Comparison of ENCODE assay signal across 8 mouse cellular contexts in the genomic region with DNA sequence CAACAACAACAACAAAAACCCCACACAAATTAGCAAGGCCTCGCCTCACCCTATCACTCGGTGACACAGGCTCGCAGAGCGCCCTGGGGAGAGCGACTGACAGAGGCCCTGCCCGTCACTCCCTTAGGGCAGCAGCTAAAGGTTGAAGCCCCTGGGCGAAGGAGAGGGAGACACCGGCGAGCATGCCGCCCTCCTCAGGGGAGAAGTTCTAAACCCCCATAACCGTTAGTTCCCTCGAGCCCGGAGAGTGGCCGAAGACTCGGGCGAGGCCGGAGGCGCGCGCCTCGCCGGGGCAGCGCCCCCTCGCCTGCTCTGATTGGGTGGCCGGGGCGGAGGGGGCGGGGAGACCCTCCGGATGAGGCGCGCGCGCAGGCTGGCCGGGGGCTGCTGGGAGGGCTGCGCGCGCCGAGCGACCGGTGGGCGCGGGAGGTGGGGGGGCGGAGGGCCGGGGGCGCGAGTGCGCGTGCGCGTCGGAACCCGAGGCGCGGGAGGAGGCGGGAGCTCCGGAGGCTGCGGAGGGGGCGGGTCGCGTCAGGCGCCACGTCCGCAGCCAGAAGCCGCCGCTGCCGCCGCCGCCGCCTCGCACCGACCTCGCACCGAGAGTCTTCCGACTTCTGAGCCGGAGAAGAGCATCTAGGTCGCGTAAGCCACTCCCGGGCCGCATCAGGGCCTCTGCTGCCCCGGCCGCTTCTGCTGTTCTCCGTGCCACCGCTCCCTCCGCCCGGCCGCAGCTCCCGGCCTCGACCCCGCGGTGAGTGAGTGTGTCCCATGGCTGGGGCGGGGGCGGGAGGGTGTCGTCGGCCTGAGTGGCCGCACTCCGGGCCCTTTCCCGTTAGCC. TPM values are rescaled to one million over a fixed set of nuclear protein-coding genes. Genes with fewer than 3 reads are reported as not detected.
A peak's percentile ranks its signal among the peaks of the same experiment; 100 is the strongest.
DNase-seq lines count a peak whose midpoint lies in the region; ATAC-seq lines count a peak whose summit lies in the region.

A gene (minus strand): TSS at position 249 of the 838 bp plus-strand sequence.
A gene (plus strand): TSS at position 381 of the 838 bp plus-strand sequence.

- no peaks in the 10 kb centered on the region for H3K9me3 ChIP-seq in intestine, embryonic 16.5 days (ENCODE audit: control insufficient read depth, low read length)
- no peaks in the 10 kb centered on the region for H3K9me3 ChIP-seq in midbrain, embryonic 10.5 days (replicated peaks)

- intact Hi-C loops in left cerebral cortex, postnatal 36 days (cut with DNase I) = loop anchor here (5.0 to 10.0 kb wide), 2 partner anchors 185 to 458 kb away; a partner anchor contains a TSS

- H3K9ac ChIP-seq in intestine, embryonic 16.5 days (ENCODE audit: low read depth, low read length) = peak within 1 kb of the TSS; percentile 94

- no peaks in the 10 kb centered on the region for H3K4me1 ChIP-seq in intestine, embryonic 16.5 days (ENCODE audit: control insufficient read depth, insufficient read depth, low read length)
- peaks cover 36% of the 10 kb centered on the region for H3K4me1 ChIP-seq in midbrain, embryonic 10.5 days

- H3K27ac ChIP-seq in intestine, embryonic 16.5 days (ENCODE audit: low read length) = peak within 1 kb of the TSS; percentile 81
- H3K27ac ChIP-seq in midbrain, embryonic 10.5 days (replicated peaks) = peak within 1 kb of the TSS; percentile 95

- peak; percentile 94 for ATAC-seq in intestine, embryonic 16.5 days

- peak within 1 kb of the TSS; percentile 90 for H3K4me2 ChIP-seq in intestine, embryonic 16.5 days (ENCODE audit: low read depth, low read length)

- H3K4me3 ChIP-seq in intestine, embryonic 16.5 days (ENCODE audit: low read length) = peak within 1 kb of the TSS; percentile 92
- peak within 1 kb of the TSS; percentile 98 for H3K4me3 ChIP-seq in midbrain, embryonic 10.5 days

- DNase-seq in adrenal gland, postnatal 10 days = peak; percentile 93
- DNase-seq in embryo, embryonic 9.5 days (ENCODE audit: extremely low spot score) = peak; percentile 96
- peak; percentile 87 to 91 for DNase-seq in gastrocnemius, postnatal 4 days (ENCODE audit: low spot score in 2 of 2)
- DNase-seq in left cerebral cortex, postnatal 36 days (ENCODE audit: low spot score in 2 of 2) = peak; percentile 74 to 76
- peak; percentile 95 for DNase-seq in midbrain, embryonic 10.5 days (ENCODE audit: low spot score)
- peak; percentile 43 to 51 for DNase-seq in right cerebral cortex, postnatal 36 days (ENCODE audit: low spot score in 2 of 2)
- DNase-seq in yolk sac, embryonic 10.5 days (ENCODE audit: low spot score) = peak; percentile 93

- no peaks in the 10 kb centered on the region for H3K27me3 ChIP-seq in intestine, embryonic 16.5 days (replicated peaks; ENCODE audit: control insufficient read depth, insufficient read depth, low read length)
- H3K27me3 ChIP-seq in midbrain, embryonic 10.5 days (ENCODE audit: low read depth, poor library complexity, severe bottlenecking) = no peaks in the 10 kb centered on the region

- H3K36me3 ChIP-seq in intestine, embryonic 16.5 days (ENCODE audit: control insufficient read depth, insufficient read depth, low read length) = no peaks in the 10 kb centered on the region
- H3K36me3 ChIP-seq in midbrain, embryonic 10.5 days = no peaks in the 10 kb centered on the region

- under 1% methylated on average over 78 of the region's 96 CpGs for WGBS in intestine, embryonic 16.5 days
- WGBS in midbrain, embryonic 10.5 days = 1% methylated on average over 93 of the region's 96 CpGs

RNA-seq across cellular contexts. Expression of the first gene that starts in this region (rescaled TPM):
- total RNA-seq in adrenal gland, postnatal 10 days (2021) = under 1 TPM; 0.51 to 0.73 TPM
- 1 to 10 TPM in 1 of 2 experiments, under 1 TPM in 1; 0.91 to 1.3 TPM for total RNA-seq in gastrocnemius, postnatal 4 days (2021)
- polyA plus RNA-seq in intestine, embryonic 16.5 days (2015; fragmentation: Nextera tagmentation; extraction: Ambion mirVana) = 0.26 and 0.45 TPM in 2 replicates
- total RNA-seq in left cerebral cortex, postnatal 36 days (2021) = under 1 TPM; 0.63 to 0.69 TPM
- 1.2 and 1.6 TPM in 2 replicates for polyA plus RNA-seq in midbrain, embryonic 10.5 days (2016; fragmentation: Nextera tagmentation; extraction: Ambion mirVana)

RNA-seq across cellular contexts. Expression of the second gene that starts in this region (rescaled TPM):
- total RNA-seq in adrenal gland, postnatal 10 days (2021) = 10 to 100 TPM; 22.5 to 24.7 TPM
- total RNA-seq in gastrocnemius, postnatal 4 days (2021) = 10 to 100 TPM; 40.6 to 43.1 TPM
- 47.7 and 48.9 TPM in 2 replicates for polyA plus RNA-seq in intestine, embryonic 16.5 days (2015; fragmentation: Nextera tagmentation; extraction: Ambion mirVana)
- 10 to 100 TPM; 34.5 to 39.8 TPM for total RNA-seq in left cerebral cortex, postnatal 36 days (2021)
- 54.6 and 56.3 TPM in 2 replicates for polyA plus RNA-seq in midbrain, embryonic 10.5 days (2016; fragmentation: Nextera tagmentation; extraction: Ambion mirVana)

Comparison
In these comparisons a context has a peak if more than half of its experiments do, and no peak if none do; other contexts are left out.
1. Peak in every context shown above with its lines: DNase-seq, ATAC-seq, H3K4me3 ChIP-seq and H3K27ac ChIP-seq.